Mouse (Mus musculus): Measurements from ENCODE around the gene Slc26a5. TPM values are rescaled to one million over a fixed set of nuclear protein-coding genes. Genes with fewer than 3 reads are reported as not detected.

The Slc26a5 gene
- polyA plus RNA-seq, 1 experiment from 2014 or later, result not detected

GRCm38 (mm10) chr5:21894168-21894567 is 28.8 kb upstream of the Slc26a5 start:
- Histone ChIP-seq H3K9me3 (replicated peaks; ENCODE audit: control insufficient read depth, low read length) (no peaks in the 10 kb centered on the region), H3K4me1 (ENCODE audit: control insufficient read depth, low read depth, low read length) (no peaks in the 10 kb centered on the region), H3K36me3 (ENCODE audit: control insufficient read depth, insufficient read depth) (no peaks in the 10 kb centered on the region), H3K27ac (ENCODE audit: low read length) (no peak overlapping the region), H3K4me2 (ENCODE audit: low read depth, low read length) (no peak overlapping the region), H3K4me3 (ENCODE audit: low read depth, low read length) (no peak overlapping the region), H3K9ac (ENCODE audit: low read depth, low read length) (no peak overlapping the region), H3K27me3 (ENCODE audit: control insufficient read depth, insufficient read depth, low read depth, low read length) (no peaks in the 10 kb centered on the region)
- 65% methylated on average over 3 of the region's 3 CpGs for WGBS (ENCODE audit: insufficient replicate concordance)
- ATAC-seq (ENCODE audit: low read depth), result no peak

DNA sequence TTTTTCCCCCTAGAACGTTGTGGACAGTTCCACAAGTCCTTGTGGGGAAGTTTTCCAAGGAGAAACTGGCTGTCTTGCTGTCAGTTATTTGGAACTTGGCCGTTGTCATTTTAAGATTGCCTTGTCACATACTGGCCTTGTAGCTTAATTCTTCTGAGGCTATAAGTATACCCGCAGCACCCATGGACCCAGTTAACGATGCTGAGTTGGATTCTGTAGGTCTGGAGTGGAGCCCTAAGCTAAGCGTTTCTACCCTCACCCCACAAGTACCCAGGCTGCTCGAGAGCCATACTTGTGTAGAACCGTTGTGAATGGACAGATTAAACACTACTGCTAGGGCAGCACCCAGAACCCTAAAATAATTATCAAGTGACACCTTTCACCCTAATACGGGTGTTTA is 1.3 kb upstream of the Slc26a5 start:
- H3K4me1 ChIP-seq (ENCODE audit: control insufficient read depth, low read depth, low read length), result no peaks in the 10 kb centered on the region
- no peak overlapping the region for H3K9ac ChIP-seq (ENCODE audit: low read depth, low read length)
- ATAC-seq (ENCODE audit: low read depth), result no peak
- no peak overlapping the region for H3K4me3 ChIP-seq (ENCODE audit: low read depth, low read length)
- H3K27me3 ChIP-seq (ENCODE audit: control insufficient read depth, insufficient read depth, low read depth, low read length), result peaks cover 3% of the 10 kb centered on the region; the same call in 1 of the 2 replicates
- H3K9me3 ChIP-seq (replicated peaks; ENCODE audit: control insufficient read depth, low read length), result no peaks in the 10 kb centered on the region
- H3K36me3 ChIP-seq (ENCODE audit: control insufficient read depth, insufficient read depth), result no peaks in the 10 kb centered on the region
- no peak overlapping the region for H3K27ac ChIP-seq (ENCODE audit: low read length)
- 51% methylated on average over 8 of the region's 8 CpGs for WGBS (ENCODE audit: insufficient replicate concordance)
- H3K4me2 ChIP-seq (ENCODE audit: low read depth, low read length), result no peak overlapping the region

DNA sequence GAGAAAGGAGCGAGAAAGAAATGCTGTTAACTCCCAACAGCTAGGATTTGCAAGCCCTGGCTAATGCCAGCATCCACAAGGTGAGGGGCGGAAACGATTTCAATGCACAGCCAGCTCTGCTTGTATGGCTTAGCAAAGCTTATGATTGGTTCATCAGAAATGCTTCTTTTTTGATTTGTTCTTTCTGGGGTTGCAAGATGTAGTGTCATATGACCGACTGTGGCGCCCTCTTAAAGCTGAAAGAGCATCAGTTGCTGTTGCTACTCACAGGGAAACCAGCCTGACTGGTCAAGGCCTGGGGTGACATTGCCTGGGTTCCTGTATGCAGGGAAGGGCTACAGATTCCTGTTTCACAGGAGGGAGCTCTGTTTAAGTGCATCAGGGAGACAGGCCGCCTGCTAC is 908 bp upstream of the Slc26a5 start:
- no peak overlapping the region for H3K9ac ChIP-seq (ENCODE audit: low read depth, low read length)
- H3K4me1 ChIP-seq (ENCODE audit: control insufficient read depth, low read depth, low read length), result no peaks in the 10 kb centered on the region
- no peak overlapping the region for H3K4me2 ChIP-seq (ENCODE audit: low read depth, low read length)
- H3K4me3 ChIP-seq (ENCODE audit: low read depth, low read length), result no peak overlapping the region
- 21% methylated on average over 6 of the region's 6 CpGs for WGBS (ENCODE audit: insufficient replicate concordance)
- H3K27me3 ChIP-seq (ENCODE audit: control insufficient read depth, insufficient read depth, low read depth, low read length), result peaks cover 3% of the 10 kb centered on the region; the same call in 1 of the 2 replicates
- ATAC-seq (ENCODE audit: low read depth), result no peak
- H3K9me3 ChIP-seq (replicated peaks; ENCODE audit: control insufficient read depth, low read length), result no peaks in the 10 kb centered on the region
- no peak overlapping the region for H3K27ac ChIP-seq (ENCODE audit: low read length)
- H3K36me3 ChIP-seq (ENCODE audit: control insufficient read depth, insufficient read depth), result no peaks in the 10 kb centered on the region

DNA sequence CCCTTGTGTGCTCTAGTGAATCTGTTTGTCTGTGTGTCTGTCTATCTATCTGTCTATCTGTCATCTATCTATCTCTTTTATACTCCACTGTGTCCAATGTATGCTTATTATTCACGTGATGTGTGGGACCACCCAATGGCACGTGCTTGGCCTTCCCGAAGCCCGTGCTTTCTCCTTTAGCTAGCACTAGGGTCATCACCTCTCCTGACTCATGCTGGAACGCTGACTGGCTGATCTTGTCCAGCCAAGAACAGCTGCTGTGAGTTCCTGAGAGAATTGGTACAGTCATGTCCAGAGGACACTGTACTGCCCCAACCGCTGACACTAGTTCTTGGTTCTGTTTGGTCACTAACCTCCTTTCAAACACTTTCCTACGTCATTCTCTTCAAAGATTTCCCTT is 6.8 kb downstream of the Slc26a5 start:
- 71% methylated on average over 7 of the region's 7 CpGs for WGBS (ENCODE audit: insufficient replicate concordance)
- ATAC-seq (ENCODE audit: low read depth), result no peak
- H3K4me1 ChIP-seq (ENCODE audit: control insufficient read depth, low read depth, low read length), result no peaks in the 10 kb centered on the region
- H3K27ac ChIP-seq (ENCODE audit: low read length), result no peak overlapping the region
- H3K27me3 ChIP-seq (ENCODE audit: control insufficient read depth, insufficient read depth, low read depth, low read length), result no peaks in the 10 kb centered on the region
- no peaks in the 10 kb centered on the region for H3K9me3 ChIP-seq (replicated peaks; ENCODE audit: control insufficient read depth, low read length)
- H3K36me3 ChIP-seq (ENCODE audit: control insufficient read depth, insufficient read depth), result no peaks in the 10 kb centered on the region
- no peak overlapping the region for H3K9ac ChIP-seq (ENCODE audit: low read depth, low read length)
- no peak overlapping the region for H3K4me3 ChIP-seq (ENCODE audit: low read depth, low read length)
- no peak overlapping the region for H3K4me2 ChIP-seq (ENCODE audit: low read depth, low read length)

GRCm38 (mm10) chr5:21851679-21852340 is 13.6 kb downstream of the Slc26a5 start:
- Histone ChIP-seq H3K4me2 (ENCODE audit: low read depth, low read length) (no peak overlapping the region), H3K27me3 (ENCODE audit: control insufficient read depth, insufficient read depth, low read depth, low read length) (no peaks in the 10 kb centered on the region), H3K9ac (ENCODE audit: low read depth, low read length) (no peak overlapping the region), H3K4me1 (ENCODE audit: control insufficient read depth, low read depth, low read length) (no peaks in the 10 kb centered on the region), H3K27ac (ENCODE audit: low read length) (no peak overlapping the region), H3K36me3 (ENCODE audit: control insufficient read depth, insufficient read depth) (no peaks in the 10 kb centered on the region), H3K4me3 (ENCODE audit: low read depth, low read length) (no peak overlapping the region), H3K9me3 (replicated peaks; ENCODE audit: control insufficient read depth, low read length) (no peaks in the 10 kb centered on the region)
- no peak for ATAC-seq (ENCODE audit: low read depth)
- 34% methylated on average over 10 of the region's 10 CpGs for whole genome bisulfite sequencing (ENCODE audit: insufficient replicate concordance)

GRCm38 (mm10) chr5:21847438-21847837 is 18.0 kb downstream of the Slc26a5 start:
- Histone ChIP-seq H3K4me1 (ENCODE audit: control insufficient read depth, low read depth, low read length) (no peaks in the 10 kb centered on the region), H3K36me3 (ENCODE audit: control insufficient read depth, insufficient read depth) (no peaks in the 10 kb centered on the region), H3K9me3 (replicated peaks; ENCODE audit: control insufficient read depth, low read length) (no peaks in the 10 kb centered on the region), H3K27ac (ENCODE audit: low read length) (no peak overlapping the region), H3K4me3 (ENCODE audit: low read depth, low read length) (no peak overlapping the region), H3K27me3 (ENCODE audit: control insufficient read depth, insufficient read depth, low read depth, low read length) (no peaks in the 10 kb centered on the region), H3K4me2 (ENCODE audit: low read depth, low read length) (no peak overlapping the region), H3K9ac (ENCODE audit: low read depth, low read length) (no peak overlapping the region)
- ATAC-seq (ENCODE audit: low read depth), result no peak
- 44% methylated on average over 6 of the region's 6 CpGs for WGBS (ENCODE audit: insufficient replicate concordance)

DNA sequence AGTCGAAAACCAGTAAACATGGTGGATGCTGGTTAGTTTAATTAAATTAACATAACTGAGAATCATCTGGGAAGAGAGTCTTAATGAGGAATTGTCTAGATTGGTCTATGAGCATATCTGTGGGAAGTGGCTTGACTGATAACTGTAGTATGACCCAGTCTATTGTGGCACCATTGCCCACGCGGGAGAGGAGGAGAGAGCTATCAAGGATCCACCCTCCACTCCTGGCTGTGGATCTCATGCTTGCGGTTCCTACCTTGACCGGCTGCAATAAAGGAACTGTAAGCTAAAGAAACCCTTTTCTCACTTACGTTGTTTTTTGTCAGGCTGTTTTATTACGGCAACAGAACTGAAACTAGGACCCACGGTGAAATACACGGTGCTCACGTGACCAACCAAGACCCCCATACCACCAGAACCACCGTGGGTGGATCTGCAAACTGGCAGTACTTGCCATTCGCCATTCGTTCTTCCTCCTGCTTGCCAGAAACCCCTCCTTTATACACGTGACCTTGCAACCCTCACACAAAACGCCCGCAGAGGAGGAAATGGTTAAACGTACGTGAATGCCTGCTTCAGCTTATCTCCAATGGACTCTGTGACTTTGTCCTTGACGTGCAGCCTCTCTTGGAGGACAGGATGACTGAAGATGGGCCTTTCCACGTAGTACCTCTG is 18.7 kb downstream of the Slc26a5 start:
- Histone ChIP-seq H3K4me2 (ENCODE audit: low read depth, low read length) (no peak overlapping the region), H3K4me1 (ENCODE audit: control insufficient read depth, low read depth, low read length) (no peaks in the 10 kb centered on the region), H3K27me3 (ENCODE audit: control insufficient read depth, insufficient read depth, low read depth, low read length) (no peaks in the 10 kb centered on the region), H3K4me3 (ENCODE audit: low read depth, low read length) (no peak overlapping the region), H3K36me3 (ENCODE audit: control insufficient read depth, insufficient read depth) (no peaks in the 10 kb centered on the region), H3K9me3 (replicated peaks; ENCODE audit: control insufficient read depth, low read length) (no peaks in the 10 kb centered on the region), H3K9ac (ENCODE audit: low read depth, low read length) (no peak overlapping the region), H3K27ac (ENCODE audit: low read length) (no peak overlapping the region)
- 57% methylated on average over 20 of the region's 20 CpGs for WGBS (ENCODE audit: insufficient replicate concordance)
- ATAC-seq (ENCODE audit: low read depth), result no peak

DNA sequence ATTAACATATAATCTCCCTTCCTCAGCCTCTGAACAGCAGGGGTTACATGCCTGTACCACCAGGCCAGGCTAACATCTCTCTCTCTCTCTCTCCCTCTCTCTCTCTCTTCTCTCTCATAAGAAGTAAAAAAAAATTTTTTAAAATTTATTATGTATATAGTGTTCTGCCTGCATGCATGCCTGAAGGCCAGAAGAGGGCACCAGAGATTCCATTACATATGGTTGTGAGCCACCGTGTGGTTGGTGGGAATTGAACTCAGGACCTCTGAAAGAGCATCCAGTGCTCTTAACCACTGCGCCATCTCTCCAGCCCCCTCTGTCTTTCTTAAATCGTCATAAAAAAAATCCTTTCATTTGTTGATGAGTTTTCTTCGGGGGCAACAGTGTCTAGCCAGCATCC is 20.7 kb downstream of the Slc26a5 start:
- Histone ChIP-seq H3K36me3 (ENCODE audit: control insufficient read depth, insufficient read depth) (no peaks in the 10 kb centered on the region), H3K27ac (ENCODE audit: low read length) (no peak overlapping the region), H3K27me3 (ENCODE audit: control insufficient read depth, insufficient read depth, low read depth, low read length) (no peaks in the 10 kb centered on the region), H3K4me1 (ENCODE audit: control insufficient read depth, low read depth, low read length) (no peaks in the 10 kb centered on the region), H3K4me3 (ENCODE audit: low read depth, low read length) (no peak overlapping the region), H3K9ac (ENCODE audit: low read depth, low read length) (no peak overlapping the region), H3K9me3 (replicated peaks; ENCODE audit: control insufficient read depth, low read length) (no peaks in the 10 kb centered on the region), H3K4me2 (ENCODE audit: low read depth, low read length) (no peak overlapping the region)
- WGBS (ENCODE audit: insufficient replicate concordance), result 55% methylated on average over 4 of the region's 4 CpGs
- no peak for ATAC-seq (ENCODE audit: low read depth)

GRCm38 (mm10) chr5:21831761-21832160 is 33.6 kb downstream of the Slc26a5 start:
- no peak overlapping the region for H3K27ac ChIP-seq (ENCODE audit: low read length)
- no peak for ATAC-seq (ENCODE audit: low read depth)
- H3K36me3 ChIP-seq (ENCODE audit: control insufficient read depth, insufficient read depth), result no peaks in the 10 kb centered on the region
- H3K4me1 ChIP-seq (ENCODE audit: control insufficient read depth, low read depth, low read length), result no peaks in the 10 kb centered on the region
- no peak overlapping the region for H3K9ac ChIP-seq (ENCODE audit: low read depth, low read length)
- 51% methylated on average over 3 of the region's 3 CpGs for WGBS (ENCODE audit: insufficient replicate concordance)
- no peak overlapping the region for H3K4me2 ChIP-seq (ENCODE audit: low read depth, low read length)
- no peaks in the 10 kb centered on the region for H3K9me3 ChIP-seq (replicated peaks; ENCODE audit: control insufficient read depth, low read length)
- no peak overlapping the region for H3K4me3 ChIP-seq (ENCODE audit: low read depth, low read length)
- H3K27me3 ChIP-seq (ENCODE audit: control insufficient read depth, insufficient read depth, low read depth, low read length), result no peaks in the 10 kb centered on the region

All from liver, embryonic 16.5 days (tissue).